Mouse (Mus musculus): ENCODE measurements around the gene Cst10. TPM values are rescaled to one million over a fixed set of nuclear protein-coding genes. Genes with fewer than 3 reads are reported as not detected.

The Cst10 gene
- not detected in 2 replicates for polyA plus RNA-seq (2012)

GRCm38 (mm10) chr2:149404757-149405156, at the start of gene Cst10:
Gene Cst10 (plus strand): TSS chr2:149405057.

Measured in megakaryocyte-erythroid progenitor cell, adult 5 weeks (primary cell).